Mouse (Mus musculus) ES-E14 (cell line): Measurements from ENCODE around the gene Prex1.

Experiments
- CHD2 ChIP-seq: IDR thresholded peaks from 2 replicates; pipeline ENCODE4 v1.6.1; 2014; ENCODE audit warnings: mild to moderate bottlenecking, low read depth, low read length, inconsistent platforms
- HCFC1 ChIP-seq: IDR thresholded peaks from 2 replicates; pipeline ENCODE4 v1.6.1; 2012; ENCODE audit warnings: low read length, inconsistent platforms, borderline replicate concordance; ENCODE audit not compliant: insufficient read depth
- MAFK ChIP-seq: IDR thresholded peaks from 2 replicates; pipeline ENCODE4 v1.6.1; 2014; ENCODE audit warnings: mild to moderate bottlenecking, low read depth, low read length, inconsistent platforms; ENCODE audit not compliant: insufficient read depth
- ZC3H11A ChIP-seq: IDR thresholded peaks from 2 replicates; pipeline ENCODE4 v1.6.1; 2012; ENCODE audit warnings: low read depth, mild to moderate bottlenecking, inconsistent platforms, low read length, borderline replicate concordance
- ZNF384 ChIP-seq: IDR thresholded peaks from 2 replicates; pipeline ENCODE4 v1.6.1; 2012; ENCODE audit warnings: low read depth, low read length, inconsistent platforms

- no peak for TF ChIP-seq MAFK
- no peak for TF ChIP-seq ZNF384
- no peak for TF ChIP-seq ZC3H11A
- no peak for TF ChIP-seq HCFC1
- no peak for TF ChIP-seq CHD2
These were observed 19.2 kb upstream of the Prex1 start for GRCm38 (mm10) chr2:166732860-166733259.
